Mouse (Mus musculus) hindbrain, embryonic 12.5 days (tissue): ENCODE results near the gene Klhl26. TPM values are rescaled to one million over a fixed set of nuclear protein-coding genes. Genes with fewer than 3 reads are reported as not detected.

ENCODE experiments used
- ATAC-seq: fragments of 200-750 bp; cut with Nextera tagmentation; 2 replicates; pipeline ENCODE4 v1.8.0; 2017; ENCODE audit warnings: moderate TSS enrichment; ENCODE audit not compliant: low FRiP score
- H3K27ac ChIP-seq: fragments of 300-500 bp; sonication (generic); 2 replicates; pipeline ENCODE4 v1.5.1; 2016; ENCODE audit warnings: mild to moderate bottlenecking
- H3K27me3 ChIP-seq: fragments of 300-500 bp; sonication (generic); 2 replicates; pipeline ENCODE4 v1.6.1; 2016; ENCODE audit warnings: mild to moderate bottlenecking
- H3K36me3 ChIP-seq: fragments of 300-500 bp; sonication (generic); 2 replicates; pipeline ENCODE4 v1.6.1; 2016; ENCODE audit warnings: mild to moderate bottlenecking
- H3K4me1 ChIP-seq: fragments of 300-500 bp; sonication (generic); 2 replicates; pipeline ENCODE4 v1.6.1; 2016
- H3K4me2 ChIP-seq: fragments of 300-500 bp; sonication (generic); replicated peaks from 2 replicates; pipeline ENCODE4 v1.6.1; 2016; ENCODE audit warnings: mild to moderate bottlenecking
- H3K4me3 ChIP-seq: fragments of 300-500 bp; sonication (generic); 2 replicates; pipeline ENCODE4 v1.5.1; 2016; ENCODE audit warnings: mild to moderate bottlenecking
- H3K9ac ChIP-seq: fragments of 300-500 bp; sonication (generic); 2 replicates; pipeline ENCODE4 v1.6.1; 2016; ENCODE audit warnings: mild to moderate bottlenecking, moderate library complexity
- H3K9me3 ChIP-seq: fragments of 300-500 bp; sonication (generic); replicated peaks from 2 replicates; pipeline ENCODE4 v1.6.1; 2016; ENCODE audit warnings: mild to moderate bottlenecking
- WGBS: fragments of 180-500 bp; shearing (Covaris S2); methylation state at CpG from one replicate; pipeline ENCODE4 v1.1.7; 2016; 5-methylcytosine and 5-hydroxymethylcytosine counted together
- polyA plus RNA-seq: library from polyadenylated mRNA; unstranded; fragments of >200 nt; fragmentation: Nextera tagmentation; extraction: Ambion mirVana; gene quantifications from 2 replicates; pipeline ENCODE4 v1.2.1, GENCODE M21; 2016

Gene Klhl26
- polyA plus RNA-seq, 1 experiment from 2014 or later, result 23.9 TPM

DNA sequence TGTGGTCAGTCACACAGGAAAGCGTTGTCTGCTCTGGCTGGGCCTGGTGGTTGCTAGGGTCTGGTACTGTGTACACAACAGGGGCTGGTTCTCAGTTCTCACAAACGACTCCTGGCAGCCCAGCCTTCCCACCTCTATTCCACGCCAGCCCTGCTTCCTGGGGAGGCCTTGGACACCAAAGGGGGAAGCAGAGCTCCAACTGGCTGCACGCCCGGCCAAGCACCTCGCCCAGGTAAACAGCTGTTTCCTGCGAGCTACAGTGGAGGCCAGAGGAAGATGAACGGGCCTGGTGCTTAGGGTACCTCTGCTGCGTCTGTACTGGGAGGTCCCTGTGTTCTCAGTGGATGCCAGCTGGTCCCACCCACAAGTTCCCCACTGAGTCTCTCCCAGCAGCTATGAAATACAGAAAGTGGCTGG lies 67.3 kb downstream of the Klhl26 start:
- Histone ChIP-seq H3K4me3 (no peak overlapping the region), H3K9me3 (no peaks in the 10 kb centered on the region), H3K4me1 (peaks cover 36% of the 10 kb centered on the region), H3K27ac (peak overlapping the region; percentile 82), H3K27me3 (no peaks in the 10 kb centered on the region), H3K4me2 (no peak overlapping the region), H3K9ac (peak overlapping the region; percentile 37; the same call in 1 of the 2 replicates), H3K36me3 (peaks cover 7% of the 10 kb centered on the region)
- 69% methylated on average over 9 of the region's 9 CpGs for WGBS
- no peak for ATAC-seq

DNA sequence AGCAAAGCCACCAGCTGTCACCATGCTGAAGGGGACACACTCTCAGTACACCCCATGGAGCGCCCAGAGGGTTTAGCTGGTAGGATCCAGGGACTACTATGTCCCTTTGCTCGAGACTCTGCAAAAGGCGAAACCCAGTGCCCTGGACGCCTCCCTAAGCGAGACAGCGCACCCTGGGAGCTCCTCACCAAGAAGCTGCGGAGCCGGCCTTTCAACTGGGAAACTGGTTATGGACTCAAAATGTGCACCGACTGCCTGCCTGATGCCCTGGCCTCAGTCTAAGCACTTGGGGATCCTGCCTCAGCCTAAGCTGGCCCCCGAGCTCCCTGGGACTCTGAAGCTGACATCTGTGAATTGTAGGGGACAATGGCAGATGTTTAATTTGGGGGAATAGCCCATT lies 67.7 kb downstream of the Klhl26 start:
- H3K36me3 ChIP-seq, result peaks cover 10% of the 10 kb centered on the region
- no peak overlapping the region for H3K4me3 ChIP-seq
- no peaks in the 10 kb centered on the region for H3K9me3 ChIP-seq
- no peak for ATAC-seq
- H3K9ac ChIP-seq, result peak overlapping the region; percentile 37; the same call in 1 of the 2 replicates
- H3K4me2 ChIP-seq, result no peak overlapping the region
- H3K27me3 ChIP-seq, result no peaks in the 10 kb centered on the region
- peak overlapping the region; percentile 82 for H3K27ac ChIP-seq
- H3K4me1 ChIP-seq, result peaks cover 36% of the 10 kb centered on the region
- 73% methylated on average over 10 of the region's 10 CpGs for WGBS

DNA sequence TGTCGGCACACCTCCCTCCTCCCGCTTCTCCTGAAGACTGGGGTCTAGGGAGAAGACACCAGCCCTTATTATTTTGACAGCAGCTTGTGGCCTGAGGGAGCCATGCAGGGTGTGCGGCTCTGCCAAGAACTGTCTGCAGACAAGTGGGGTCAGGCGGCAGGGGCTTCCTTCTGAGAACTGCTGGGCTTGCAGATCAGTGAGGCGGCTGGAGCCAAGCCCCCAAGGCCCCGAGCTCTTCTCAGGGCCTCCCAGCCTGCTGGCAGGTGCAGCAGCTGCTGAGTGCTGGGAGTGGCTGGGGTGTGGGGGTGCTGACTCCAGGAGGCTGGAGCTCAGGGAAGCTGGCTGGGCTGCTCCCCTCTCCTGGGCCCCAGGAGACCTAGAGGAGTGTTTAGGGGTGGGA lies 68.5 kb downstream of the Klhl26 start:
- H3K4me2 ChIP-seq, result no peak overlapping the region
- H3K9me3 ChIP-seq, result no peaks in the 10 kb centered on the region
- peak overlapping the region; percentile 82 for H3K27ac ChIP-seq
- ATAC-seq, result peak; percentile 70
- H3K4me1 ChIP-seq, result peaks cover 36% of the 10 kb centered on the region
- H3K27me3 ChIP-seq, result no peaks in the 10 kb centered on the region
- peak overlapping the region; percentile 13; the same call in 1 of the 2 replicates for H3K9ac ChIP-seq
- peaks cover 9% of the 10 kb centered on the region for H3K36me3 ChIP-seq
- 40% methylated on average over 6 of the region's 6 CpGs for WGBS
- H3K4me3 ChIP-seq, result no peak overlapping the region

DNA sequence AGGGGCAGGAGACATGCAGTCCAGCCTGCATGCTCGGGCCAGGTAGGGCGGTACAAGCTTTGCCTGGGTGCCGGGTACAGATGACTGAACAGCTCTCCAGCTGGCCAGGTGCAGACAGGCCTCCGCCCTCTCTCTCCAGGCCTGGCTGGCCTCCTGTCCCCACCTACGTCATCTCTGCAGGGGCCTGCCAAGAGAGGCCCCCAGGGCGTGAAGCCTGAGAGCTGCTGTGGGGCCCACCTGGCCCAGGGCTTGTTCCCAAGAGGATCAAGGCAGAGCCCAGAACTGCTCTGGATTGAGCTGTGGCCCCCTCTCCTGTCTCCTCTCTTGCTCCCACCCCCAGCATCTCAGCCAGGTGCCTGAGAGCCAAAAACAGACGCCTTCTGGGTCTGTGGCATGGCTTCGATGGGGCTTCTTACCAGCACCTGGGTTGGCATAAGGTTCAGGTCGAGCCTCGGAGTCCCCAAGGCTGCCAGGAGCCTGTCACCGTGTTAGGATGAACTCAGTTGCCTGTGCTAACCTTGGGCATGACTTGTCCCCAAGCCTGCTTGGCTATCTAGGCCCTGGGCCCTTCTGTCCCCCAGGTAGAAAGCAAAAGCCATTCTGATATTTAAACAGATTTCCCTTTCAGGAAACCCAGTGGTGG lies 70.2 kb downstream of the Klhl26 start:
- H3K27me3 ChIP-seq, result no peaks in the 10 kb centered on the region
- H3K4me2 ChIP-seq, result no peak overlapping the region
- no peak overlapping the region for H3K9ac ChIP-seq
- no peak overlapping the region; the same call in 1 of the 2 replicates for H3K27ac ChIP-seq
- H3K4me3 ChIP-seq, result no peak overlapping the region
- H3K4me1 ChIP-seq, result peaks cover 36% of the 10 kb centered on the region
- H3K36me3 ChIP-seq, result peaks cover 6% of the 10 kb centered on the region
- no peaks in the 10 kb centered on the region for H3K9me3 ChIP-seq
- 84% methylated on average over 11 of the region's 11 CpGs for WGBS
- no peak for ATAC-seq

DNA sequence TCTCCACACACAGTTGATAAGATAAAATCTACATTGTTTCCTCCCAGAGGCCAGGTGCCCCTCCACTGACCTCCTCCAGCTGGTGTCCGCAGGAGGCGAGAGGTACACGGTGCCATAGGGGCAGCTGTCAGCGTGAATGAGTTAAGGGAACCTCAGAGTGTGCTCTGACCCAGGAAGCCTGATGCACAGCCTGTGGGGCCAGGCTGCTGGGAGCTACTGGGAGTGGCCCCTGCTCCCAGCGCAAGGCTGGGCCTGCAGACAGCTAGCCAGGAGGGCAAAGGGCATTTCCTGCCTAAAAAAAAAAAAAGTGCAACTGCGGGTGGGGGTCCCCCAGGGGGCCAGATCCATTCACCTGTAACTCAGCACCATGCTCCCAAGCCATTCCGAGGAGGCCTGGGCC lies 71.6 kb downstream of the Klhl26 start:
- WGBS, result 58% methylated on average over 7 of the region's 7 CpGs
- H3K9ac ChIP-seq, result no peak overlapping the region
- no peaks in the 10 kb centered on the region for H3K9me3 ChIP-seq
- H3K4me1 ChIP-seq, result peaks cover 36% of the 10 kb centered on the region
- H3K36me3 ChIP-seq, result peaks cover 6% of the 10 kb centered on the region
- H3K4me2 ChIP-seq, result no peak overlapping the region
- ATAC-seq, result no peak
- H3K4me3 ChIP-seq, result no peak overlapping the region
- no peaks in the 10 kb centered on the region for H3K27me3 ChIP-seq
- H3K27ac ChIP-seq, result no peak overlapping the region

DNA sequence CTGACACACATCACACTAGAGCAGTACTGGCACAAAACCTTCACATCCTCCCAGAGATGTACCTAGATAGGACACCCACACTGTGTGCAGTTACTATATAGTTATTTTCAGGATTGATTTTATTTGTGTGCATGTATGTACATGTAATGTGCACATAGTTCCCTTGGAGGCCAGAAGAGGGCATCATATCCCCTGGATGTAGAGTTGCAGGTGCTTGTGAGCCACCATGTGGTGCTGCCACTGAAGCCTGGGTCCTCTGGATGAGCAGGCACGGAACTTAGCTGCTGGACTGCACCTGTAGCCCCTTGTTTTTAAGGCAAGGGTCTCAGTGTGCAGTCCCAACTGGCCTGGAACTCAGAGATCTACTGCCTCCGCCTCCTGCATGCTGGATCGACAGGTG lies 72.6 kb downstream of the Klhl26 start:
- Histone ChIP-seq H3K4me3 (no peak overlapping the region), H3K4me2 (no peak overlapping the region), H3K27me3 (no peaks in the 10 kb centered on the region), H3K36me3 (peaks cover 6% of the 10 kb centered on the region), H3K4me1 (peaks cover 30% of the 10 kb centered on the region), H3K9ac (no peak overlapping the region), H3K9me3 (no peaks in the 10 kb centered on the region), H3K27ac (no peak overlapping the region)
- WGBS, result 94% methylated on average over 3 of the region's 3 CpGs
- ATAC-seq, result no peak

Other genes with a start within 250 kb of the Klhl26 start
- gene Sugp2, start 242.7 kb downstream of the Klhl26 start, polyA plus RNA-seq, result 72.0 and 75.8 TPM in 2 replicates
- gene Armc6, start 242.5 kb downstream of the Klhl26 start, polyA plus RNA-seq, result 48.4 and 49.2 TPM in 2 replicates
- 80.7 and 81.1 TPM in 2 replicates for gene Homer3, start 194.1 kb downstream of the Klhl26 start, polyA plus RNA-seq
- gene Ddx49, start 174.5 kb downstream of the Klhl26 start, polyA plus RNA-seq, result 49.9 and 50.8 TPM in 2 replicates
- 216 and 260 TPM in 2 replicates for gene Cope, start 174.4 kb downstream of the Klhl26 start, polyA plus RNA-seq
- 16.3 and 17.8 TPM in 2 replicates for gene Cers1, start 161.2 kb downstream of the Klhl26 start, polyA plus RNA-seq
- 2.2 and 4.4 TPM in 2 replicates for gene Gdf1, start 147.2 kb downstream of the Klhl26 start, polyA plus RNA-seq
- gene Upf1, start 123.7 kb downstream of the Klhl26 start, polyA plus RNA-seq, result 34.2 and 34.3 TPM in 2 replicates
- gene Comp, start 103.4 kb downstream of the Klhl26 start, polyA plus RNA-seq, result 1.2 and 3.0 TPM in 2 replicates
- gene Crtc1, start 37.4 kb downstream of the Klhl26 start, polyA plus RNA-seq, result 24.6 and 27.1 TPM in 2 replicates
- gene Tmem59l, start 10.4 kb upstream of the Klhl26 start, polyA plus RNA-seq, result 27.0 and 29.2 TPM in 2 replicates
- 3.3 and 4.2 TPM in 2 replicates for gene Crlf1, start 16.2 kb upstream of the Klhl26 start, polyA plus RNA-seq
- gene Rex1bd, start 29.8 kb upstream of the Klhl26 start, polyA plus RNA-seq, result 118 TPM in 2 replicates
- 633 and 755 TPM in 2 replicates for gene Uba52, start 33.8 kb upstream of the Klhl26 start, polyA plus RNA-seq
- 313 and 334 TPM in 2 replicates for gene Fkbp8, start 50.8 kb upstream of the Klhl26 start, polyA plus RNA-seq
- 47.1 and 48.5 TPM in 2 replicates for gene Kxd1, start 51.0 kb upstream of the Klhl26 start, polyA plus RNA-seq
- gene Ell, start 62.5 kb upstream of the Klhl26 start, polyA plus RNA-seq, result 19.0 and 19.4 TPM in 2 replicates
- gene Isyna1, start 117.4 kb upstream of the Klhl26 start, polyA plus RNA-seq, result 128 and 138 TPM in 2 replicates
- gene Ssbp4, start 131.9 kb upstream of the Klhl26 start, polyA plus RNA-seq, result 141 and 143 TPM in 2 replicates
- 0.79 and 1.1 TPM in 2 replicates for gene Lrrc25, start 139.2 kb upstream of the Klhl26 start, polyA plus RNA-seq
- 0.15 and 0.17 TPM in 2 replicates for gene Gdf15, start 155.5 kb upstream of the Klhl26 start, polyA plus RNA-seq
- gene Pgpep1, start 183.4 kb upstream of the Klhl26 start, polyA plus RNA-seq, result 101 and 125 TPM in 2 replicates
- gene Lsm4, start 196.3 kb upstream of the Klhl26 start, polyA plus RNA-seq, result 227 and 231 TPM in 2 replicates
- gene Jund, start 222.0 kb upstream of the Klhl26 start, polyA plus RNA-seq, result 186 and 217 TPM in 2 replicates
- 0.05 TPM in 1 of 2 replicates, not detected in the other for gene Iqcn, start 226.5 kb upstream of the Klhl26 start, polyA plus RNA-seq
- gene Gm3336, start 241.6 kb upstream of the Klhl26 start, polyA plus RNA-seq, result not detected in 2 replicates
- 0.26 and 0.39 TPM in 2 replicates for gene Pde4c, start 246.8 kb upstream of the Klhl26 start, polyA plus RNA-seq